Mouse (Mus musculus) urinary bladder, adult 2 months (tissue): ENCODE data around the gene Fibcd1. TPM values are rescaled to one million over a fixed set of nuclear protein-coding genes. Genes with fewer than 3 reads are reported as not detected.

Experiments
- DNase-seq: peaks from one replicate; pipeline ENCODE4 v3.0.0; 2022; ENCODE audit warnings: low spot score
- polyA plus RNA-seq: library from polyadenylated mRNA; depleted of rRNA; stranded (reverse); fragments of >200 nt; gene quantifications from 2 replicates; pipeline ENCODE4 v1.2.3, GENCODE M21; 2012

Gene Fibcd1
- polyA plus RNA-seq, 1 experiment, result 0.01 TPM

GRCm38 (mm10) chr2:31811086-31811958, 34.5 kb downstream of the Fibcd1 start:
- no peak for DNase-seq

- no peak for DNase-seq
Observed at GRCm38 (mm10) chr2:31810444-31810843, 35.4 kb downstream of the Fibcd1 start, which contains the start of gene Qrfp. TSS of gene Qrfp (minus strand) at chr2:31810580.

- no peak for DNase-seq
Observed at GRCm38 (mm10) chr2:31809358-31809740, 36.5 kb downstream of the Fibcd1 start.

GRCm38 (mm10) chr2:31808410-31809357, 37.1 kb downstream of the Fibcd1 start:
- DNase-seq, result no peak

DNA sequence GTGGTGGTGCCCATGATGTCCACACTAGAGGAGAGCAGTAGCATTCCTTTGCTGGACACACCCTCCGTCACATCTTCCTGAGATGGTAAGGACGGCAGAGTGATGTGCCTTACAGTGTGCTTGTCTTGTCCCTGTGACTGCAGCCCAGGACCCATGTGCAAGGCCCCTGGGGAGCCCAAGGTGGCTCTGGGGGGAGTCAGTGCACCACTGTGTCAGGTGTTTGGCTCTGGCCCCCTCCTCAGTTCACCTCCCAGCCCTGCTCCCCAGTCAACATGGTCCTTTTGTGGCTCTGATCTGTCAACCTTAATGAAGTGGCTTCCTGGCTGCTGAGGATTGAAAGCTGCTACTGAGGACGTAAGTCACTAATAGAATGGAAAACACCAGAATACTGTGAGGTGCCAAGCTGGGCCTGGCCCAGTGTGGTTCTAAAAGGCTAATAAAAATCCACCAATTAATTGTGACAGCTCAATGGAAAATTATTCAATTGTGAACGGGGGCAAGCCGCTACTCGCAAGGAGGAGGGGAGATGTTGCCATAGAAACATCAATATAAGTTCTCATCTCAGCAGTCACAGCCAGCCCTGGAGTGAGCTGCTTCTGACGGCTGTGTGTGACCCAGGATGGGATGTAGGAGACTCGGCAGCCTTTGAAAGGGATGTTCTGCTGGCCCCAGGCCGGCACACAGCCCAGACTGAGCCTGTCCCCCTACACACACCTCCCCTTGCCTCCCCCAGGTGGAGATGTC, 39.0 kb downstream of the Fibcd1 start:
- DNase-seq, result no peak

DNA sequence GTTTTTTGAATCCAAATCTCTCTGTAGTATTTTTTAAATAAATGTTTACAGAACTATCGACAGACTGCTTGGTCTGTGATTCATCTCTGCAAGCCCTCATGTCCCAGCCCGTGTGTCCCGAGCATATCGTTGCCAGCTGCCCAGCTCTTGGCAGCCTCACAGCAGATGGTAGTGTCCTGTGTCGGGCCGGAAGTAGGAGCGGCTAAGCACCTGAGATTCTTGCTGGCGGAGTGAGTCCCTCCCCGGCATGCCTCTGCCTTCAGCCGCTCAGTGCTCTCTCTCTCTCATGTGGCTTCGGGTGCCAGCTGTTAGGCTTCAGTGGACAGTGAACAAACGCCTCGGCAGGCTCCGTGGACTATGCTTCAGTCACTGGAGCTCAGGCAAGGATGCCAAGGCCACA, 42.3 kb downstream of the Fibcd1 start:
- DNase-seq, result no peak

- DNase-seq, result no peak
Observed at GRCm38 (mm10) chr2:31802811-31803210, 43.0 kb downstream of the Fibcd1 start.

DNA sequence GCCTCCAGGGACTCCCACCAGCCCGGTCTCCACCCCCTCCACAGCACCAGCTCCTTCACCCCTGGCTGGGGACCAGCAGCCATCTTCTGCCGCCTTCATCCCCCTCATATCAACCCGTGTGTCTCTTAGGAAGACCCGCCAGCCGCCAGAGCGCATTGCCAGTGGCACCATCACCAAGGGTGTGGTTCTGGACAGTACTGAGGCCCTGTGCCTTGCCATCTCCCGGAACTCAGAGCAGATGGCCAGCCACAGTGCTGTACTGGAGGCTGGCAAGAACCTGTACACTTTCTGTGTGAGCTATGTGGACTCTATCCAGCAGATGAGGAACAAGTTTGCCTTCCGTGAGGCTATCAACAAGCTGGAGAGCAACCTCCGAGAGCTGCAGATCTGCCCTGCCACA, 44.4 kb downstream of the Fibcd1 start:
- no peak for DNase-seq

GRCm38 (mm10) chr2:31796943-31797342, 48.9 kb downstream of the Fibcd1 start:
- DNase-seq, result no peak

- no peak for DNase-seq
Observed at GRCm38 (mm10) chr2:31792611-31793010, 53.2 kb downstream of the Fibcd1 start.

DNA sequence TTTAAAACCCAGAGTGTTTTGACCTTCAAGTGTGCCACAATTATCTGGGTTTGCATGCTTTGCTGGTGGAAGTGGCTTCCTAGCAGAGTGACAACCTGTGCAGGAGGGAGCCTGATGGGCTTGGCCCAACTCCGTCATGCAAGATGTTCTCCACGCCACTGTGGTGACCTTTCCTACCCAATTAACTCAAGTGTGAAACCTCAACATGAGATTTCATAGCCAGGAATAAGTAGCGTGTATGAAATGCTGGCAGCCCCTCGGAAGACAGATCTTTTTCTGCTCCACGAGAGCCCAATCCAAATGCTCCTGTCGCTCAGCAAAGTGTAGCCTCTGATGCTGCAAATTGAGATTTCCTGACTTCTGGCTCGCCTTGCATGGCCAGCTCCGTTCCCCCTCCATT, 54.5 kb downstream of the Fibcd1 start:
- DNase-seq, result no peak

DNA sequence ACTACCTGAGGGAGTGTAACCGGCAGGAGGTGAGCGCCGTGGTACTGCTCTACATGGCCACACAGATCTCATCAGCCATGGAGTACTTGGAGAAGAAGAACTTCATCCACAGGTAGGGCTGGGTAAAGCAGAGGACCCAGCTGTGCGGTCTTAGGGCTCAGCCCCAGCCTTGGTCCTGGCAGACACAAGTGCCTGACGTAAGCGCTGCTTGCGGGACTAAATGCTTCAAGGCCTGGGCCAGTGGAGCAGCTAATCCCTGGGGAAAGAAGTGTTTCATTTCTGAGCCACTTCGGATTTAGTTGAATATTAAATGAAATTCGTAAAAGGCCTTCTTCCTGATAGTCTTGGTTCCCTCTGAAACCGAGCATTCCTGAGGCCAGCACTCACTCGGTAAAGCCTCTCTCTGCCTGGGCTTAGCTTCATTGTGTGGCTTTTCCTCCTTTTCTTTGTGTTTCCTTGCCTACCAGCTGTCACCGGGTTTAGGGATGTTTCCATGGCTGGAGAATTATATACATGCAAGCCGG, 55.0 kb downstream of the Fibcd1 start:
- DNase-seq, result no peak

GRCm38 (mm10) chr2:31789215-31789614, 56.6 kb downstream of the Fibcd1 start:
- no peak for DNase-seq

DNA sequence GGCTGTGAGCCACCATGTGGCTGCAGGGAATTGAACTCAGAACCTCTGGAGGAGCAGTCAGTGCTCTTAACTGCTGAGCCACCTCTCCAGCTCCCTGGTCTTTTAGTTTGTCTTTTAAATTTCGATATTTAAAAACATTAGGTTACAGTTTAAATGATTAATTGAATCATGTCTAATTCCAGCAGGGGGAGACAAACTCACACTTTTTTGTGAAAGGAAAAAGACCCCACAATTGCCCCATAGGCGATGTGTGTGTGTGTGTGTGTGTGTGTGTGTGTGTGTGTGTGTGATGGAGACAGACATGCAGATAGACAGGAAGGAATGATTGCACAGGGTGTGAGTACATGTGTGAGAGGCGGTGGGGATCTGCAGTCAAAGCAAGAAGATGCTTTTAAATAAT, 57.6 kb downstream of the Fibcd1 start:
- no peak for DNase-seq

- DNase-seq, result peak; percentile 59
Observed at GRCm38 (mm10) chr2:31787029-31787428, 58.8 kb downstream of the Fibcd1 start.

DNA sequence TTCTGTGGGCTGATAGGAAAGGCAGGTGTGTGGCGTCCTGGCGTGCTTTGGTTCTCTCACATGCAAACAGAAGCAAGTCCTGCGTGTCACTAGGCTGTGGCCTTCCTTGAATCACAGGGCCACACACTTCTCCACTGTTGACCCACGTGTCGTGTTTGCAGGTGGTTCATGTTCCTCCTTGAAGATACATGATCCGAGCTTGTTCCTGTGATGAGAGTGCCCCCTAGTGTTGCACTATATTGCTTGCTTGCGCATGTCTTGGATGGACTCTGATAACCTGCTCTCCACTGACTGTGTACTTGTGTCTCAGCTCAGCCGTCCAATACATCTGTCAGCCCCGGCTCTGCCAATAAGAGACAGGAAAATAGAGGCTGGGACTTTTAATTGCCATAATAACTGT, 60.7 kb downstream of the Fibcd1 start:
- no peak for DNase-seq

DNA sequence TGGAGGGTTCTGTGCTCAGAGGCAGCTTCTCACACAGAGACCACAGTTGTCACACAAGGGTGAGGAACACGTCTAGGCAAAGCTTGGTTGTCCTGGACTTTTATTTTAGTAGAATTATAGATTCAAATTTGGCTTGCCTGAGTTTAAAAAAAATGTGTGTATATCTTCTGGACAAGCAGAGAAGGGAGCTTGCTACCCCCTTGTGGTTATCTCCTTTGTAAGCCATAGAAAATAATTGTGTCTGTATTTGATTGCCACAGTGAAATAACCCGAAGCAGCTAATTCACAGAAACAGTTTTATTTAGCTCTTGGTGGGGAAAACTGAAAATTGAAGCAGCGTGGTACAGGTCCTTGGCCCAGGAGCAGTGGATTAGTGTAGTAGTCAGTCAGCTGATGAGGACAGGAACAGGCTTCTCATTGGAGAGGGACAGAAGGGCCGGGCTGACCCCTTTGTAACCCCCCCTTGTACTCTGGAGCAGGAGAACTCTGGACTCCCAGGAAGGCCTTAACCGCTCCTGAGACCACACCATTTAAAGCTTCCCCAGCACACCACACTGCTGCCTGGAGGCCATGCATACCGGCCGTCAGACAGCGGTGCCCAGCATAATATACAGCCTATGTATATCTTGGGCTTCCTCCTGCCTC, 62.7 kb downstream of the Fibcd1 start:
- DNase-seq, result no peak

- DNase-seq, result no peak
Observed at GRCm38 (mm10) chr2:31779258-31779657, 66.5 kb downstream of the Fibcd1 start.

GRCm38 (mm10) chr2:31776479-31776878, 69.3 kb downstream of the Fibcd1 start:
- DNase-seq, result no peak

- no peak for DNase-seq
Observed at GRCm38 (mm10) chr2:31770781-31771441, 74.9 kb downstream of the Fibcd1 start.
